Mouse (Mus musculus) forebrain, embryonic 16.5 days (tissue): ENCODE data around the gene Igfbp2. TPM values are rescaled to one million over a fixed set of nuclear protein-coding genes. Genes with fewer than 3 reads are reported as not detected.
A peak's percentile ranks its signal among the peaks of the same experiment; 100 is the strongest.

Source experiments
- ATAC-seq: fragments of 200-750 bp; cut with Nextera tagmentation; 2 replicates; pipeline ENCODE4 v1.8.0; 2017; ENCODE audit warnings: mild to moderate bottlenecking, moderate library complexity
- H3K27ac ChIP-seq: fragments of 300-500 bp; sonication (generic); 2 replicates; pipeline ENCODE4 v1.5.1; 2014; ENCODE audit warnings: low read length, control low read depth
- H3K27me3 ChIP-seq: fragments of 300-500 bp; sonication (generic); replicated peaks from 2 replicates; pipeline ENCODE4 v1.6.1; 2014; ENCODE audit warnings: low read length; ENCODE audit not compliant: control insufficient read depth, insufficient read depth
- H3K36me3 ChIP-seq: fragments of 300-500 bp; sonication (generic); 2 replicates; pipeline ENCODE4 v1.6.1; 2014; ENCODE audit not compliant: control insufficient read depth, insufficient read depth
- H3K4me1 ChIP-seq: fragments of 300-500 bp; sonication (generic); replicated peaks from 2 replicates; pipeline ENCODE4 v1.6.1; 2014; ENCODE audit warnings: low read length; ENCODE audit not compliant: control insufficient read depth, insufficient read depth
- H3K4me2 ChIP-seq: fragments of 300-500 bp; sonication (generic); 2 replicates; pipeline ENCODE4 v1.6.1; 2014; ENCODE audit warnings: mild to moderate bottlenecking, low read length, control low read depth
- H3K4me3 ChIP-seq: fragments of 300-500 bp; sonication (generic); replicated peaks from 2 replicates; pipeline ENCODE4 v1.5.1; 2014; ENCODE audit warnings: mild to moderate bottlenecking, low read length, control low read depth
- H3K9ac ChIP-seq: fragments of 300-500 bp; sonication (generic); replicated peaks from 2 replicates; pipeline ENCODE4 v1.6.1; 2014; ENCODE audit warnings: low read depth, low read length, control low read depth
- H3K9me3 ChIP-seq: fragments of 300-500 bp; sonication (generic); 2 replicates; pipeline ENCODE4 v1.6.1; 2016; ENCODE audit warnings: low read length; ENCODE audit not compliant: control insufficient read depth
- WGBS: fragments of 180-500 bp; shearing (Covaris S2); extraction: QIAGEN DNeasy Blood & Tissue Kit; methylation state at CpG from one replicate; pipeline ENCODE4 v1.1.7; 2014; 5-methylcytosine and 5-hydroxymethylcytosine counted together
- polyA plus RNA-seq: library from polyadenylated mRNA; unstranded; fragments of >200 nt; fragmentation: Nextera tagmentation; extraction: Ambion mirVana; gene quantifications from 2 replicates; pipeline ENCODE4 v1.2.1, GENCODE M21; 2015

Gene Igfbp2
- polyA plus RNA-seq, 1 experiment from 2014 or later, result 279 TPM

- Histone ChIP-seq H3K9ac (no peak overlapping the region), H3K27ac (no peak overlapping the region), H3K4me2 (no peak overlapping the region), H3K4me3 (no peak overlapping the region), H3K27me3 (no peaks in the 10 kb centered on the region), H3K4me1 (peaks cover 9% of the 10 kb centered on the region; the same call in 1 of the 2 replicates), H3K9me3 (no peaks in the 10 kb centered on the region), H3K36me3 (no peaks in the 10 kb centered on the region)
- ATAC-seq, result no peak
- 86% methylated on average over 19 of the region's 19 CpGs for WGBS
Measured at GRCm38 (mm10) chr1:72856209-72856909, 32.1 kb downstream of the Igfbp2 start.

GRCm38 (mm10) chr1:72857142-72857541, 32.8 kb downstream of the Igfbp2 start:
- 90% methylated on average over 7 of the region's 7 CpGs for WGBS
- no peak overlapping the region for H3K9ac ChIP-seq
- no peak overlapping the region for H3K27ac ChIP-seq
- ATAC-seq, result no peak
- H3K27me3 ChIP-seq, result no peaks in the 10 kb centered on the region
- no peaks in the 10 kb centered on the region for H3K9me3 ChIP-seq
- H3K4me3 ChIP-seq, result no peak overlapping the region
- no peak overlapping the region for H3K4me2 ChIP-seq
- no peaks in the 10 kb centered on the region for H3K36me3 ChIP-seq
- peaks cover 9% of the 10 kb centered on the region; the same call in 1 of the 2 replicates for H3K4me1 ChIP-seq

- ATAC-seq, result no peak
- WGBS, result 80% methylated on average over 5 of the region's 5 CpGs
Measured at GRCm38 (mm10) chr1:72857631-72858030, 33.3 kb downstream of the Igfbp2 start.

GRCm38 (mm10) chr1:72858286-72858685, 34.0 kb downstream of the Igfbp2 start:
- WGBS, result 87% methylated on average over 9 of the region's 9 CpGs
- no peak for ATAC-seq
- no peak overlapping the region for H3K27ac ChIP-seq

More at GRCm38 (mm10) chr1:72857631-72858030, 33.3 kb downstream of the Igfbp2 start:
- Histone ChIP-seq H3K4me3 (no peak overlapping the region), H3K4me1 (peaks cover 9% of the 10 kb centered on the region; the same call in 1 of the 2 replicates), H3K36me3 (no peaks in the 10 kb centered on the region), H3K27me3 (no peaks in the 10 kb centered on the region), H3K9ac (no peak overlapping the region), H3K27ac (no peak overlapping the region), H3K4me2 (no peak overlapping the region), H3K9me3 (no peaks in the 10 kb centered on the region)

GRCm38 (mm10) chr1:72858874-72859273, 34.6 kb downstream of the Igfbp2 start:
- no peak overlapping the region for H3K9ac ChIP-seq
- H3K4me1 ChIP-seq, result peaks cover 9% of the 10 kb centered on the region; the same call in 1 of the 2 replicates
- H3K4me3 ChIP-seq, result no peak overlapping the region
- no peak overlapping the region for H3K4me2 ChIP-seq
- ATAC-seq, result 0 out of 2 replicates have a peak, but pooled peaks have one; percentile 16
- H3K27ac ChIP-seq, result no peak overlapping the region
- WGBS, result 43% methylated on average over 5 of the region's 5 CpGs
- H3K9me3 ChIP-seq, result no peaks in the 10 kb centered on the region
- H3K36me3 ChIP-seq, result no peaks in the 10 kb centered on the region
- no peaks in the 10 kb centered on the region for H3K27me3 ChIP-seq

More at GRCm38 (mm10) chr1:72858286-72858685, 34.0 kb downstream of the Igfbp2 start:
- peaks cover 9% of the 10 kb centered on the region; the same call in 1 of the 2 replicates for H3K4me1 ChIP-seq
- H3K36me3 ChIP-seq, result no peaks in the 10 kb centered on the region
- H3K4me2 ChIP-seq, result no peak overlapping the region
- no peak overlapping the region for H3K4me3 ChIP-seq
- H3K9me3 ChIP-seq, result no peaks in the 10 kb centered on the region
- no peak overlapping the region for H3K9ac ChIP-seq
- no peaks in the 10 kb centered on the region for H3K27me3 ChIP-seq

- Histone ChIP-seq H3K36me3 (no peaks in the 10 kb centered on the region), H3K4me1 (peaks cover 5% of the 10 kb centered on the region; the same call in 1 of the 2 replicates), H3K9ac (no peak overlapping the region), H3K27me3 (no peaks in the 10 kb centered on the region), H3K27ac (no peak overlapping the region), H3K4me2 (no peak overlapping the region), H3K9me3 (no peaks in the 10 kb centered on the region), H3K4me3 (no peak overlapping the region)
- WGBS, result 96% methylated on average over 9 of the region's 9 CpGs
- ATAC-seq, result no peak
Measured at GRCm38 (mm10) chr1:72859963-72860362, 35.7 kb downstream of the Igfbp2 start.

- whole genome bisulfite sequencing, result 89% methylated on average over 2 of the region's 2 CpGs
- H3K27ac ChIP-seq, result no peak overlapping the region
- H3K9ac ChIP-seq, result no peak overlapping the region
- H3K4me1 ChIP-seq, result peaks cover 5% of the 10 kb centered on the region; the same call in 1 of the 2 replicates
- H3K36me3 ChIP-seq, result no peaks in the 10 kb centered on the region
- H3K27me3 ChIP-seq, result no peaks in the 10 kb centered on the region
- H3K9me3 ChIP-seq, result no peaks in the 10 kb centered on the region
- ATAC-seq, result no peak
- H3K4me2 ChIP-seq, result no peak overlapping the region
- H3K4me3 ChIP-seq, result no peak overlapping the region
Measured at GRCm38 (mm10) chr1:72860502-72860901, 36.2 kb downstream of the Igfbp2 start.

- no peaks in the 10 kb centered on the region for H3K27me3 ChIP-seq
- H3K9ac ChIP-seq, result no peak overlapping the region
- H3K9me3 ChIP-seq, result no peaks in the 10 kb centered on the region
- no peak for ATAC-seq
- no peak overlapping the region for H3K4me3 ChIP-seq
- 80% methylated on average over 2 of the region's 2 CpGs for WGBS
- no peak overlapping the region for H3K27ac ChIP-seq
- no peaks in the 10 kb centered on the region for H3K36me3 ChIP-seq
- H3K4me1 ChIP-seq, result peaks cover 12% of the 10 kb centered on the region
- H3K4me2 ChIP-seq, result no peak overlapping the region
Measured at GRCm38 (mm10) chr1:72861702-72862101, 37.4 kb downstream of the Igfbp2 start.

GRCm38 (mm10) chr1:72862248-72862647, 37.9 kb downstream of the Igfbp2 start:
- Histone ChIP-seq H3K9ac (no peak overlapping the region), H3K36me3 (no peaks in the 10 kb centered on the region), H3K27ac (no peak overlapping the region), H3K27me3 (no peaks in the 10 kb centered on the region), H3K9me3 (no peaks in the 10 kb centered on the region), H3K4me2 (no peak overlapping the region), H3K4me1 (peaks cover 12% of the 10 kb centered on the region), H3K4me3 (no peak overlapping the region)
- ATAC-seq, result no peak
- 91% methylated on average over 21 of the region's 21 CpGs for WGBS
